Mouse (Mus musculus): ENCODE results near the gene Srsf2. TPM values are rescaled to one million over a fixed set of nuclear protein-coding genes. Genes with fewer than 3 reads are reported as not detected.

Srsf2 gene
- polyA plus RNA-seq, 1 experiment from 2014 or later = 890 TPM

GRCm38 (mm10) chr11:116873987-116874386, 21.1 kb upstream of the Srsf2 start:
- DNase-seq (ENCODE audit: low spot score) = no peak
- H3K36me3 ChIP-seq (replicated peaks) = peaks cover 44% of the 10 kb centered on the region
- H3K9me3 ChIP-seq = no peaks in the 10 kb centered on the region
- no peak overlapping the region for H3K27ac ChIP-seq (replicated peaks)
- H3K4me3 ChIP-seq = no peak overlapping the region
- 89% methylated on average over 20 of the region's 20 CpGs for WGBS
- no peaks in the 10 kb centered on the region for H3K27me3 ChIP-seq (replicated peaks; ENCODE audit: low read depth, poor library complexity, severe bottlenecking)
- H3K4me1 ChIP-seq = no peaks in the 10 kb centered on the region

- no peak overlapping the region for H3K27ac ChIP-seq (replicated peaks)
- no peaks in the 10 kb centered on the region for H3K4me1 ChIP-seq
- peaks cover 60% of the 10 kb centered on the region for H3K36me3 ChIP-seq (replicated peaks)
- no peak overlapping the region for H3K4me3 ChIP-seq
- DNase-seq (ENCODE audit: low spot score) = no peak
- 86% methylated on average over 9 of the region's 9 CpGs for WGBS
- H3K9me3 ChIP-seq = no peaks in the 10 kb centered on the region
- H3K27me3 ChIP-seq (replicated peaks; ENCODE audit: low read depth, poor library complexity, severe bottlenecking) = no peaks in the 10 kb centered on the region
Measured at GRCm38 (mm10) chr11:116871538-116871937, 18.6 kb upstream of the Srsf2 start.

- 87% methylated on average over 4 of the region's 4 CpGs for WGBS
- Histone ChIP-seq H3K36me3 (replicated peaks) (peaks cover 71% of the 10 kb centered on the region), H3K27ac (replicated peaks) (no peak overlapping the region), H3K9me3 (no peaks in the 10 kb centered on the region), H3K4me1 (no peaks in the 10 kb centered on the region), H3K27me3 (replicated peaks; ENCODE audit: low read depth, poor library complexity, severe bottlenecking) (no peaks in the 10 kb centered on the region), H3K4me3 (no peak overlapping the region)
- no peak for DNase-seq (ENCODE audit: low spot score)
Measured at GRCm38 (mm10) chr11:116869641-116870040, 16.7 kb upstream of the Srsf2 start.

GRCm38 (mm10) chr11:116869223-116869622, 16.3 kb upstream of the Srsf2 start:
- H3K36me3 ChIP-seq (replicated peaks) = peaks cover 71% of the 10 kb centered on the region
- DNase-seq (ENCODE audit: low spot score) = no peak
- no peaks in the 10 kb centered on the region for H3K27me3 ChIP-seq (replicated peaks; ENCODE audit: low read depth, poor library complexity, severe bottlenecking)
- H3K4me1 ChIP-seq = no peaks in the 10 kb centered on the region
- H3K27ac ChIP-seq (replicated peaks) = no peak overlapping the region
- 90% methylated on average over 8 of the region's 8 CpGs for WGBS
- no peaks in the 10 kb centered on the region for H3K9me3 ChIP-seq
- no peak overlapping the region for H3K4me3 ChIP-seq

- H3K27me3 ChIP-seq (replicated peaks; ENCODE audit: low read depth, poor library complexity, severe bottlenecking) = no peaks in the 10 kb centered on the region
- H3K36me3 ChIP-seq (replicated peaks) = peaks cover 70% of the 10 kb centered on the region
- no peaks in the 10 kb centered on the region for H3K9me3 ChIP-seq
- no peak for DNase-seq (ENCODE audit: low spot score)
- no peaks in the 10 kb centered on the region for H3K4me1 ChIP-seq
- H3K4me3 ChIP-seq = no peak overlapping the region
- no peak overlapping the region for H3K27ac ChIP-seq (replicated peaks)
- WGBS = 65% methylated on average over 3 of the region's 3 CpGs
Measured at GRCm38 (mm10) chr11:116868129-116868528, 15.2 kb upstream of the Srsf2 start.

- Histone ChIP-seq H3K4me3 (no peak overlapping the region), H3K9me3 (no peaks in the 10 kb centered on the region), H3K4me1 (no peaks in the 10 kb centered on the region), H3K27me3 (replicated peaks; ENCODE audit: low read depth, poor library complexity, severe bottlenecking) (no peaks in the 10 kb centered on the region), H3K27ac (replicated peaks) (no peak overlapping the region), H3K36me3 (replicated peaks) (peaks cover 76% of the 10 kb centered on the region)
- WGBS = 79% methylated on average over 12 of the region's 12 CpGs
- DNase-seq (ENCODE audit: low spot score) = no peak
Measured at GRCm38 (mm10) chr11:116865945-116866585, 13.2 kb upstream of the Srsf2 start.

- Histone ChIP-seq H3K27ac (replicated peaks) (no peak overlapping the region), H3K36me3 (replicated peaks) (peaks cover 85% of the 10 kb centered on the region), H3K4me3 (0 out of 2 replicates have a peak overlapping the region, but pooled peaks have one; percentile 18), H3K9me3 (no peaks in the 10 kb centered on the region), H3K27me3 (replicated peaks; ENCODE audit: low read depth, poor library complexity, severe bottlenecking) (no peaks in the 10 kb centered on the region), H3K4me1 (no peaks in the 10 kb centered on the region)
- WGBS = 85% methylated on average over 10 of the region's 10 CpGs
- no peak for DNase-seq (ENCODE audit: low spot score)
Measured at GRCm38 (mm10) chr11:116864444-116864843, 11.6 kb upstream of the Srsf2 start.

- DNase-seq (ENCODE audit: low spot score) = peak; percentile 38
- Histone ChIP-seq H3K9me3 (no peaks in the 10 kb centered on the region), H3K36me3 (replicated peaks) (peaks cover 39% of the 10 kb centered on the region), H3K27ac (replicated peaks) (peak overlapping the region; percentile 54), H3K4me1 (peaks cover 21% of the 10 kb centered on the region), H3K27me3 (replicated peaks; ENCODE audit: low read depth, poor library complexity, severe bottlenecking) (no peaks in the 10 kb centered on the region), H3K4me3 (no peak overlapping the region)
- 63% methylated on average over 12 of the region's 12 CpGs for WGBS
Measured at GRCm38 (mm10) chr11:116857183-116857850, 4.4 kb upstream of the Srsf2 start.

- Histone ChIP-seq H3K27me3 (replicated peaks; ENCODE audit: low read depth, poor library complexity, severe bottlenecking) (no peaks in the 10 kb centered on the region), H3K27ac (replicated peaks) (peak overlapping the region; percentile 97), H3K4me1 (peaks cover 31% of the 10 kb centered on the region), H3K36me3 (replicated peaks) (peaks cover 38% of the 10 kb centered on the region), H3K4me3 (peak overlapping the region; percentile 81), H3K9me3 (no peaks in the 10 kb centered on the region)
- WGBS = 46% methylated on average over 10 of the region's 10 CpGs
- no peak for DNase-seq (ENCODE audit: low spot score)
Measured at GRCm38 (mm10) chr11:116854279-116854678, 1.4 kb upstream of the Srsf2 start.

GRCm38 (mm10) chr11:116853512-116853928, 626 bp upstream of the Srsf2 start:
- DNase-seq (ENCODE audit: low spot score) = peak; percentile 97
- WGBS = under 1% methylated on average over 36 of the region's 36 CpGs

GRCm38 (mm10) chr11:116852291-116852890, 503 bp downstream of the Srsf2 start, which contains the start of gene Mfsd11:
Gene Mfsd11 (plus strand): TSS chr11:116852440.
- peaks cover 28% of the 10 kb centered on the region for H3K4me1 ChIP-seq
- under 1% methylated on average over 86 of the region's 91 CpGs for WGBS
- H3K4me3 ChIP-seq = peak within 1 kb of the TSS; percentile 81
- peaks cover 49% of the 10 kb centered on the region for H3K36me3 ChIP-seq (replicated peaks)
- no peaks in the 10 kb centered on the region for H3K27me3 ChIP-seq (replicated peaks; ENCODE audit: low read depth, poor library complexity, severe bottlenecking)
- peak; percentile 82 for DNase-seq (ENCODE audit: low spot score)
- H3K9me3 ChIP-seq = no peaks in the 10 kb centered on the region
- H3K27ac ChIP-seq (replicated peaks) = peak within 1 kb of the TSS; percentile 97

More at GRCm38 (mm10) chr11:116853512-116853928, 626 bp upstream of the Srsf2 start:
- peak overlapping the region; percentile 97 for H3K27ac ChIP-seq (replicated peaks)
- peaks cover 31% of the 10 kb centered on the region for H3K4me1 ChIP-seq
- H3K9me3 ChIP-seq = no peaks in the 10 kb centered on the region
- H3K36me3 ChIP-seq (replicated peaks) = peaks cover 38% of the 10 kb centered on the region
- H3K4me3 ChIP-seq = peak overlapping the region; percentile 81
- H3K27me3 ChIP-seq (replicated peaks; ENCODE audit: low read depth, poor library complexity, severe bottlenecking) = no peaks in the 10 kb centered on the region

GRCm38 (mm10) chr11:116851576-116852290, 1.2 kb downstream of the Srsf2 start:
- Histone ChIP-seq H3K27me3 (replicated peaks; ENCODE audit: low read depth, poor library complexity, severe bottlenecking) (no peaks in the 10 kb centered on the region), H3K4me3 (peak overlapping the region; percentile 81), H3K4me1 (peaks cover 24% of the 10 kb centered on the region), H3K27ac (replicated peaks) (peak overlapping the region; percentile 97), H3K9me3 (no peaks in the 10 kb centered on the region), H3K36me3 (replicated peaks) (peaks cover 53% of the 10 kb centered on the region)
- WGBS = under 1% methylated on average over 29 of the region's 29 CpGs
- no peak for DNase-seq (ENCODE audit: low spot score)

Measured in embryonic facial prominence, embryonic 10.5 days (tissue).